Mouse (Mus musculus) liver, postnatal 0 days (tissue): ENCODE results near the gene Rrm2. TPM values are rescaled to one million over a fixed set of nuclear protein-coding genes. Genes with fewer than 3 reads are reported as not detected.
"Not testable (repeated sequence)": the region's sequence is repeated elsewhere in the genome, so short reads cannot be mapped to it uniquely, and the experiment has no call there.

Source experiments
- ATAC-seq: fragments of 200-750 bp; cut with Nextera tagmentation; 2 replicates; pipeline ENCODE4 v1.8.0; 2017; ENCODE audit warnings: mild to moderate bottlenecking, moderate library complexity
- DNase-seq: peaks from one replicate; pipeline ENCODE4 v3.0.0-alpha.2; 2016
- H3K27ac ChIP-seq: fragments of 300-500 bp; sonication (generic); 2 replicates; pipeline ENCODE4 v1.5.1; 2014; ENCODE audit warnings: antibody characterized with exemption, moderate library complexity, mild to moderate bottlenecking, low read depth
- H3K27me3 ChIP-seq: fragments of 300-500 bp; sonication (generic); 2 replicates; pipeline ENCODE4 v1.6.1; 2014; ENCODE audit warnings: low read length, control low read depth, mixed read lengths; ENCODE audit not compliant: insufficient read depth
- H3K36me3 ChIP-seq: fragments of 300-500 bp; sonication (generic); replicated peaks from 2 replicates; pipeline ENCODE4 v1.6.1; 2014; ENCODE audit warnings: mild to moderate bottlenecking, control low read depth, low read length, moderate library complexity, mixed read lengths; ENCODE audit not compliant: insufficient read depth
- H3K4me1 ChIP-seq: fragments of 300-500 bp; sonication (generic); 2 replicates; pipeline ENCODE4 v1.6.1; 2014; ENCODE audit warnings: antibody characterized with exemption, mild to moderate bottlenecking, control low read depth; ENCODE audit not compliant: insufficient read depth
- H3K4me2 ChIP-seq: fragments of 300-500 bp; sonication (generic); 2 replicates; pipeline ENCODE4 v1.6.1; 2014; ENCODE audit warnings: low read depth, mild to moderate bottlenecking, low read length, moderate library complexity, mixed read lengths
- H3K4me3 ChIP-seq: fragments of 300-500 bp; sonication (generic); 2 replicates; pipeline ENCODE4 v1.5.1; 2014; ENCODE audit warnings: low read depth, low read length
- H3K9ac ChIP-seq: fragments of 300-500 bp; sonication (generic); replicated peaks from 2 replicates; pipeline ENCODE4 v1.6.1; 2014; ENCODE audit warnings: mild to moderate bottlenecking, moderate library complexity
- H3K9me3 ChIP-seq: fragments of 300-500 bp; sonication (generic); 2 replicates; pipeline ENCODE4 v1.6.1; 2016; ENCODE audit warnings: mild to moderate bottlenecking, control low read depth, low read length, mixed read lengths
- CTCF ChIP-seq: sonication (generic); IDR thresholded peaks from 2 replicates; pipeline ENCODE4 v1.5.1; 2016; ENCODE audit warnings: antibody characterized with exemption, low read depth
- EP300 ChIP-seq: IDR thresholded peaks from 2 replicates; pipeline ENCODE4 v1.6.1; 2016; ENCODE audit warnings: antibody characterized with exemption, low read depth, mild to moderate bottlenecking
- WGBS: fragments of 180-500 bp; shearing (Covaris S2); extraction: QIAGEN DNeasy Blood & Tissue Kit; methylation state at CpG from one replicate; pipeline ENCODE4 v1.1.7; 2014; ENCODE audit not compliant: insufficient replicate concordance; 5-methylcytosine and 5-hydroxymethylcytosine counted together
- polyA plus RNA-seq: library from polyadenylated mRNA; unstranded; fragments of >200 nt; fragmentation: Nextera tagmentation; extraction: Ambion mirVana; gene quantifications from 2 replicates; pipeline ENCODE4 v1.2.1, GENCODE M21; 2015

Rrm2 gene
- polyA plus RNA-seq, 1 experiment from 2014 or later = 276 TPM

- Histone ChIP-seq H3K27ac (no peak overlapping the region), H3K4me1 (no peaks in the 10 kb centered on the region), H3K4me2 (no peak overlapping the region), H3K27me3 (no peaks in the 10 kb centered on the region), H3K36me3 (no peaks in the 10 kb centered on the region), H3K4me3 (no peak overlapping the region), H3K9ac (no peak overlapping the region), H3K9me3 (no peaks in the 10 kb centered on the region)
- TF ChIP-seq CTCF (peak; percentile 28; the same call in 1 of the 2 replicates), EP300 (no peak)
- ATAC-seq (no peak), DNase-seq (no peak)
- WGBS = 75% methylated on average over 2 of the region's 2 CpGs
Measured at GRCm38 (mm10) chr12:24736956-24737355, 28.9 kb downstream of the Rrm2 start.

GRCm38 (mm10) chr12:24739963-24740362 is 31.9 kb downstream of the Rrm2 start:
- TF ChIP-seq CTCF (no peak), EP300 (no peak)
- Histone ChIP-seq H3K4me1 (no peaks in the 10 kb centered on the region), H3K27me3 (no peaks in the 10 kb centered on the region), H3K4me3 (no peak overlapping the region), H3K27ac (no peak overlapping the region), H3K9ac (no peak overlapping the region), H3K9me3 (no peaks in the 10 kb centered on the region), H3K4me2 (no peak overlapping the region), H3K36me3 (no peaks in the 10 kb centered on the region)
- DNase-seq (no peak), ATAC-seq (no peak)
- 42% methylated on average over 1 of the region's 1 CpGs for WGBS

GRCm38 (mm10) chr12:24741535-24741934 is 33.5 kb downstream of the Rrm2 start:
- not testable (repeated sequence) for H3K4me2 ChIP-seq, DNase-seq, H3K27ac ChIP-seq, H3K9ac ChIP-seq, H3K4me1 ChIP-seq, H3K4me3 ChIP-seq, H3K36me3 ChIP-seq, H3K9me3 ChIP-seq, H3K27me3 ChIP-seq, ATAC-seq
- TF ChIP-seq CTCF = peak; percentile 53
- 63% methylated on average over 6 of the region's 6 CpGs for WGBS

- Histone ChIP-seq H3K36me3 (no peaks in the 10 kb centered on the region), H3K27me3 (no peaks in the 10 kb centered on the region), H3K9ac (no peak overlapping the region), H3K4me2 (no peak overlapping the region), H3K4me1 (no peaks in the 10 kb centered on the region), H3K9me3 (no peaks in the 10 kb centered on the region), H3K27ac (no peak overlapping the region), H3K4me3 (no peak overlapping the region)
- no peak for DNase-seq
- TF ChIP-seq CTCF = no peak
- no peak for TF ChIP-seq EP300
- 27% methylated on average over 1 of the region's 1 CpGs for WGBS
- ATAC-seq = peak; percentile 62
Measured at GRCm38 (mm10) chr12:24744309-24744708, 36.3 kb downstream of the Rrm2 start.

GRCm38 (mm10) chr12:24746579-24747296 is 38.7 kb downstream of the Rrm2 start:
- no peak overlapping the region for H3K4me3 ChIP-seq
- no peak overlapping the region for H3K4me2 ChIP-seq
- no peaks in the 10 kb centered on the region for H3K27me3 ChIP-seq
- H3K27ac ChIP-seq = no peak overlapping the region
- TF ChIP-seq EP300 = no peak
- TF ChIP-seq CTCF = no peak
- no peaks in the 10 kb centered on the region for H3K9me3 ChIP-seq
- H3K4me1 ChIP-seq = no peaks in the 10 kb centered on the region
- ATAC-seq = no peak
- H3K36me3 ChIP-seq = no peaks in the 10 kb centered on the region
- whole genome bisulfite sequencing = 59% methylated on average over 5 of the region's 5 CpGs
- no peak for DNase-seq
- no peak overlapping the region for H3K9ac ChIP-seq

GRCm38 (mm10) chr12:24747297-24747696 is 39.3 kb downstream of the Rrm2 start:
- no peaks in the 10 kb centered on the region for H3K36me3 ChIP-seq
- WGBS = 75% methylated on average over 8 of the region's 8 CpGs
- H3K9ac ChIP-seq = no peak overlapping the region
- H3K4me3 ChIP-seq = no peak overlapping the region
- H3K27me3 ChIP-seq = no peaks in the 10 kb centered on the region
- H3K4me1 ChIP-seq = no peaks in the 10 kb centered on the region
- no peak overlapping the region for H3K4me2 ChIP-seq
- no peak overlapping the region for H3K27ac ChIP-seq
- no peak for DNase-seq
- TF ChIP-seq CTCF (no peak), EP300 (no peak)
- no peaks in the 10 kb centered on the region for H3K9me3 ChIP-seq
- no peak for ATAC-seq
